Mouse (Mus musculus) lung, postnatal 0 days (tissue): ENCODE measurements around the gene Fbxl19.

Experiments
- CTCF ChIP-seq: IDR thresholded peaks from 2 replicates; pipeline ENCODE4 v1.5.1; 2016; ENCODE audit warnings: antibody characterized with exemption, mild to moderate bottlenecking
- EP300 ChIP-seq: IDR thresholded peaks from 2 replicates; pipeline ENCODE4 v1.6.1; 2016; ENCODE audit warnings: antibody characterized with exemption, mild to moderate bottlenecking, control low read depth

GRCm38 (mm10) chr7:127711456-127711855, 32.9 kb upstream of the Fbxl19 start:
- TF ChIP-seq CTCF = no peak
- no peak for TF ChIP-seq EP300
